Mouse (Mus musculus) forebrain, embryonic 11.5 days (tissue): ENCODE measurements at regions not wholly inside any gene's neighbourhood (a gene's known extent, or its start where the extent isn't known, plus 50 kb on each side); places are given as distances from the start of the nearest gene placed in this dataset.
"Not testable (repeated sequence)": the region's sequence is repeated elsewhere in the genome, so short reads cannot be mapped to it uniquely, and the experiment has no call there.

Experiments used
- ATAC-seq: fragments of 200-750 bp; cut with Nextera tagmentation; replicated peaks from 2 replicates; pipeline ENCODE4 v1.8.0; 2017; ENCODE audit warnings: moderate TSS enrichment; ENCODE audit not compliant: low FRiP score
- DNase-seq: peaks from one replicate; pipeline ENCODE4 v3.0.0-alpha.2; 2017; ENCODE audit warnings: low spot score
- H3K27ac ChIP-seq: fragments of 300-500 bp; sonication (generic); 2 replicates; pipeline ENCODE4 v1.5.1; 2014; ENCODE audit warnings: low read depth, low read length
- H3K27me3 ChIP-seq: fragments of 300-500 bp; sonication (generic); 2 replicates; pipeline ENCODE4 v1.6.1; 2014; ENCODE audit warnings: mild to moderate bottlenecking, low read length, mixed read lengths; ENCODE audit not compliant: control insufficient read depth, insufficient read depth
- H3K36me3 ChIP-seq: fragments of 300-500 bp; sonication (generic); 2 replicates; pipeline ENCODE4 v1.6.1; 2014; ENCODE audit warnings: mild to moderate bottlenecking, low read length, moderate library complexity, mixed read lengths; ENCODE audit not compliant: control insufficient read depth, insufficient read depth
- H3K4me1 ChIP-seq: fragments of 300-500 bp; sonication (generic); replicated peaks from 2 replicates; pipeline ENCODE4 v1.6.1; 2014; ENCODE audit warnings: low read length, mixed read lengths; ENCODE audit not compliant: control insufficient read depth, insufficient read depth
- H3K4me2 ChIP-seq: fragments of 300-500 bp; sonication (generic); 2 replicates; pipeline ENCODE4 v1.6.1; 2014; ENCODE audit warnings: low read depth, mild to moderate bottlenecking, low read length, moderate library complexity, mixed read lengths; ENCODE audit not compliant: severe bottlenecking
- H3K4me3 ChIP-seq: fragments of 300-500 bp; sonication (generic); 2 replicates; pipeline ENCODE4 v1.5.1; 2014; ENCODE audit warnings: low read depth, low read length
- H3K9ac ChIP-seq: fragments of 300-500 bp; sonication (generic); 2 replicates; pipeline ENCODE4 v1.6.1; 2014; ENCODE audit warnings: low read length
- H3K9me3 ChIP-seq: fragments of 300-500 bp; sonication (generic); 2 replicates; pipeline ENCODE4 v1.6.1; 2016; ENCODE audit warnings: low read length, mixed read lengths; ENCODE audit not compliant: control insufficient read depth
- WGBS: fragments of 180-500 bp; shearing (Covaris S2); extraction: QIAGEN DNeasy Blood & Tissue Kit; methylation state at CpG from one replicate; pipeline ENCODE4 v1.1.7; 2014; 5-methylcytosine and 5-hydroxymethylcytosine counted together

DNA sequence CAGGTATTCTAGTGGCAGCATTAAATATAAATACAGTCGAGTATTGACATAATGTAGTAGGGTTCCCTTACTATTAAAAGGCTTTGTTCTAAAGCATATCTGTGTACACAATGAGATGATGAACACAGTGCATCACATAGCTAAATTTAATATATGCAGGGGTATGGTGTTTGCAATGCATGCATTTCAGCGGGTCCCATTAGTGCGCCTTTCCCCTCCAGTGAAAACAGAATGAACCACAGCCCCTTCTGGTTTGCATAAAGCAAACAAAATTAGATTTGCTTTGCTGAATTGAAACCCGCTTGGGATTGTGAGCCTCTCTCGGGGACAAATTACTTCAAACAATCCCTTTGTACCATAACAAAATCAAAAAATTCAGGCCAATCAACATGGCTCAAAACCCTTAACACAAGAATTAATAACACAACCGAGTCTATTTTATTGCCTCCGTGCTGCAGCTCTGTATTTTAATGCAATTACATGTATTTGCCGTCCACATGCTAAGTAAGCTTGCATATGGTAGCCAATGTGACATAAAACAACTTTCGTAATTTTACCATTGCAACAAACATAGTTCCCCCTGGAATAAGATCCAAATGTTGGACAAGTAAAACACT, 562.6 kb upstream of the Pou3f2 start:
- H3K9me3 ChIP-seq = no peaks in the 10 kb centered on the region
- no peaks in the 10 kb centered on the region for H3K36me3 ChIP-seq
- H3K4me2 ChIP-seq = no peak overlapping the region
- DNase-seq (no peak), ATAC-seq (no peak)
- WGBS = 79% methylated on average over 9 of the region's 9 CpGs
- H3K9ac ChIP-seq = no peak overlapping the region
- H3K4me3 ChIP-seq = no peak overlapping the region
- no peak overlapping the region for H3K27ac ChIP-seq
- no peaks in the 10 kb centered on the region for H3K27me3 ChIP-seq
- H3K4me1 ChIP-seq = no peaks in the 10 kb centered on the region

DNA sequence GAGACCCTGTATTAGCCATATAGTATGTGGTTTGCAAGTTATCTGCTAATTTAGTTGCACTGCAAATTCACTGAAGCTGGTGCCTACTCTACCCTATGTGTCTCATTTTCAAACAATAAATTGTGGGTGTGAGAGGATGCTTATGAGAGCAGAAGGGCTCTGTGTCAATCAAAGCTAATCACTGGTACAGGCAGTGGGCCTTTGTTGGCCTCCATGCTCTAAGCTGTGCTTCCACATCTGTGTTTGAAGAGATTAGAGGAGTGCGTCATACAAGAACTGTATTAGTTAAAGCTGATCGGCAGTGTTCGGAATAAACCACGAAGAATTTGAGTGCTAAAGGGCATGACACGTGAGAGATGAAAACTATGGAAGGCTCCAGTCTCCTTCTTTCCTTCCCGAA, 549.6 kb upstream of the Pou3f2 start:
- 74% methylated on average over 6 of the region's 6 CpGs for WGBS
- H3K36me3 ChIP-seq = no peaks in the 10 kb centered on the region
- no peak overlapping the region for H3K9ac ChIP-seq
- H3K27ac ChIP-seq = no peak overlapping the region
- ATAC-seq (peak; percentile 63), DNase-seq (no peak)
- H3K4me3 ChIP-seq = no peak overlapping the region
- H3K4me1 ChIP-seq = no peaks in the 10 kb centered on the region
- H3K27me3 ChIP-seq = no peaks in the 10 kb centered on the region
- H3K4me2 ChIP-seq = no peak overlapping the region
- no peaks in the 10 kb centered on the region for H3K9me3 ChIP-seq

- H3K27ac ChIP-seq = no peak overlapping the region
- no peaks in the 10 kb centered on the region for H3K4me1 ChIP-seq
- WGBS = 92% methylated on average over 2 of the region's 2 CpGs
- H3K9me3 ChIP-seq = no peaks in the 10 kb centered on the region
- H3K4me3 ChIP-seq = no peak overlapping the region
- H3K36me3 ChIP-seq = no peaks in the 10 kb centered on the region
- H3K27me3 ChIP-seq = no peaks in the 10 kb centered on the region
- no peak for ATAC-seq
- no peak overlapping the region for H3K9ac ChIP-seq
- DNase-seq = no peak
- no peak overlapping the region for H3K4me2 ChIP-seq
Observed at GRCm38 (mm10) chr4:23031271-23031670, 543.1 kb upstream of the Pou3f2 start.

- H3K9ac ChIP-seq = no peak overlapping the region
- no peak overlapping the region for H3K4me3 ChIP-seq
- 74% methylated on average over 2 of the region's 2 CpGs for WGBS
- no peak for DNase-seq
- no peaks in the 10 kb centered on the region for H3K36me3 ChIP-seq
- H3K27ac ChIP-seq = no peak overlapping the region
- no peaks in the 10 kb centered on the region for H3K4me1 ChIP-seq
- H3K4me2 ChIP-seq = no peak overlapping the region
- no peak for ATAC-seq
- no peaks in the 10 kb centered on the region for H3K9me3 ChIP-seq
- H3K27me3 ChIP-seq = no peaks in the 10 kb centered on the region
Observed at GRCm38 (mm10) chr4:23022177-23022576, 534.0 kb upstream of the Pou3f2 start.

DNA sequence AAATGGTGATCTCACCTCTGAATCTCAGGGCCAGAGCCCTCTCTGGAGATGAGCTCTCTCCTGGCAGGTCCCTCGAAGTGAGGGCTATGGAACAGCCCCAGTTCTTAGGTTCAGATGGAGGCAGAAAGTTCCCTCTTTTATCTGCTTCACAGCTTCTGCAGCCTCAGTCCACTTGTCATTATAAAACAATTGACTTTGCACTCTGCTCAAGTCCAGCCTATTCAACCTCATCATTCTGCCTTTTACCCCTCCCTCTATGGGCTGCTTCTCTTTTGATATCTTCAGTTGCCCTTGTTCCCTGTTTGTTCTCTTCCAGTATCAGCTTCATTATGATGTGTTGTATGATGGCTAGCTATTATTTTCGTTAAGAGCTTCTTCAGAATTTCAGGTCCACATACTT, 522.2 kb upstream of the Pou3f2 start:
- ATAC-seq (no peak), DNase-seq (no peak)
- Histone ChIP-seq H3K9me3 (no peaks in the 10 kb centered on the region), H3K9ac (no peak overlapping the region), H3K27me3 (no peaks in the 10 kb centered on the region), H3K4me3 (no peak overlapping the region), H3K36me3 (no peaks in the 10 kb centered on the region), H3K4me1 (no peaks in the 10 kb centered on the region), H3K27ac (no peak overlapping the region), H3K4me2 (no peak overlapping the region)
- WGBS = 79% methylated on average over 2 of the region's 2 CpGs

- H3K36me3 ChIP-seq, H3K27me3 ChIP-seq, H3K4me2 ChIP-seq, DNase-seq, H3K27ac ChIP-seq, ATAC-seq, H3K4me3 ChIP-seq, H3K9ac ChIP-seq, H3K9me3 ChIP-seq, H3K4me1 ChIP-seq: not testable (repeated sequence)
- 90% methylated on average over 3 of the region's 3 CpGs for WGBS
Observed at GRCm38 (mm10) chr4:23009196-23009595, 521.0 kb upstream of the Pou3f2 start.

GRCm38 (mm10) chr4:22998994-22999393, 510.8 kb upstream of the Pou3f2 start:
- Histone ChIP-seq H3K4me1 (peaks cover 7% of the 10 kb centered on the region; the same call in 1 of the 2 replicates), H3K36me3 (no peaks in the 10 kb centered on the region), H3K9ac (no peak overlapping the region), H3K27me3 (no peaks in the 10 kb centered on the region), H3K4me3 (no peak overlapping the region), H3K4me2 (no peak overlapping the region), H3K9me3 (no peaks in the 10 kb centered on the region), H3K27ac (no peak overlapping the region)
- ATAC-seq = 0 out of 2 replicates have a peak, but pooled peaks have one; percentile 37
- WGBS = 30% methylated on average over 4 of the region's 4 CpGs
- DNase-seq = no peak

DNA sequence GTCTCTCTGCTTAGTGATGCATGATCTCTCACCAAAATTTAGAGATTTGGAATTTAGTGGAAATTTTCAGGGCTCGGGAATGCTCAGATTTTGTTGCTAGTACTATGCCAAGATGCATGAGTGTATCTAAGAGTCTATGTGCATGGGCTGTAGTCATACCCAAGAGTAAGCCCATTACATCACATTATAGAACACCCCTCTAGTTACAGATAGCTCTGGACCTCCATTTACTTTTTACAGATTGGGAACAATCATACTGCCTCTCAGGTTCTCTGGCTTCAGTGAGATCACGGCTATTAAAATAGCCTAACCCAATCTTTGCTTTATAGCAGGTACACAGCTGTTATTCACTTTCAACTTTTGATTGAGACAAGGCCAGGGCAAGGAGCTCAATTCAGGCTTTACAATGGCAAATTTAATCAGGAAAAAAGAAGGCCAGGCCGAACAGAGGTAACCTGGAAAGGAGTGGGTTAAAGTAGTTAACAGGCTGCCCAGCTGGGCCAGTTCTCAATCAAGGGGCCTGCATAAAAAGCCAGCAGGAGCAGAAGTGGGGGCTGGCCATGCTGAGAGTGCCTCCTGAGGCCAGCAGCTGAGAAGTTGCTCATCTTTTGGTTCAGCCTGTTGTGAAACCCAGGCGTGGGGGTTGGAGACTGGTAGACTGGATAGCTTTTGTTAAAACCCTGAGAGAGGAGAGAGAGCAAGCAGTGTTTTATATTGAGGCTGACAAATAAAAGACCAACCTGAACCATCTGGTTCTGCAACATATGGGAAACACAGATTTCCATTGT, 509.2 kb upstream of the Pou3f2 start:
- H3K9me3 ChIP-seq = no peaks in the 10 kb centered on the region
- H3K27me3 ChIP-seq = no peaks in the 10 kb centered on the region
- WGBS = 21% methylated on average over 4 of the region's 4 CpGs
- no peak overlapping the region for H3K4me3 ChIP-seq
- no peaks in the 10 kb centered on the region for H3K36me3 ChIP-seq
- 0 out of 2 replicates have a peak overlapping the region, but pooled peaks have one; percentile 3 for H3K27ac ChIP-seq
- ATAC-seq (peak; percentile 84), DNase-seq (peak; percentile 61)
- H3K9ac ChIP-seq = no peak overlapping the region
- peaks cover 7% of the 10 kb centered on the region; the same call in 1 of the 2 replicates for H3K4me1 ChIP-seq
- no peak overlapping the region for H3K4me2 ChIP-seq
